Mouse (Mus musculus) erythroid progenitor cell, adult 5-6 weeks (primary cell): ENCODE results near the gene Chchd1. TPM values are rescaled to one million over a fixed set of nuclear protein-coding genes. Genes with fewer than 3 reads are reported as not detected.

ENCODE experiments used
- ATAC-seq: replicated peaks from 2 replicates; pipeline ENCODE4 v1.8.0; 2016; ENCODE audit warnings: moderate number of reproducible peaks, mild to moderate bottlenecking, moderate TSS enrichment, inconsistent platforms; ENCODE audit not compliant: poor library complexity, low FRiP score, severe bottlenecking
- total RNA-seq, 2 experiments: library from RNA; stranded (forward) in 1 of 2; stranded (reverse) in 1 of 2; fragments of 150-400 nt in 1 of 2; fragments of 186-747, 209-891 nt in 1 of 2; gene quantifications; 2 replicates each; pipeline versions ENCODE4 v1.2.3 to v1.2.4; 2015 to 2017; ENCODE audit warnings: low replicate concordance in 2 of 2

Gene Chchd1
- total RNA-seq, 2 experiments from 2014 or later = 14.1 to 64.1 TPM

GRCm38 (mm10) chr14:20753792-20754191 lies 51.0 kb downstream of the Chchd1 start:
- ATAC-seq = no peak

Other genes starting within 250 kb of the Chchd1 start
- 59.9 and 88.3 TPM in 2 replicates for gene Anxa7, start 222.9 kb upstream of the Chchd1 start, total RNA-seq (2015; ENCODE audit: low replicate concordance)
- 60.6 and 79.3 TPM in 2 replicates for gene Anxa7, start 222.9 kb upstream of the Chchd1 start, total RNA-seq (2017; ENCODE audit: low replicate concordance)
- 8.0 and 20.2 TPM in 2 replicates for gene Mss51, start 206.1 kb upstream of the Chchd1 start, total RNA-seq (2015; ENCODE audit: low replicate concordance)
- 5.6 and 15.4 TPM in 2 replicates for gene Mss51, start 206.1 kb upstream of the Chchd1 start, total RNA-seq (2017; ENCODE audit: low replicate concordance)
- gene Ppp3cb, start 156.4 kb upstream of the Chchd1 start, total RNA-seq (2015; ENCODE audit: low replicate concordance) = 246 and 256 TPM in 2 replicates
- gene Ppp3cb, start 156.4 kb upstream of the Chchd1 start, total RNA-seq (2017; ENCODE audit: low replicate concordance) = 136 and 181 TPM in 2 replicates
- gene Usp54, start 61.9 kb upstream of the Chchd1 start, total RNA-seq (2015; ENCODE audit: low replicate concordance) = 4.0 and 8.4 TPM in 2 replicates
- gene Usp54, start 61.9 kb upstream of the Chchd1 start, total RNA-seq (2017; ENCODE audit: low replicate concordance) = 4.7 and 5.5 TPM in 2 replicates
- not detected in 2 replicates for gene Myoz1, start 46.5 kb upstream of the Chchd1 start, total RNA-seq (2015; ENCODE audit: low replicate concordance)
- gene Myoz1, start 46.5 kb upstream of the Chchd1 start, total RNA-seq (2017; ENCODE audit: low replicate concordance) = not detected in 2 replicates
- gene Synpo2l, start 34.7 kb upstream of the Chchd1 start, total RNA-seq (2015; ENCODE audit: low replicate concordance) = not detected in 2 replicates
- gene Synpo2l, start 34.7 kb upstream of the Chchd1 start, total RNA-seq (2017; ENCODE audit: low replicate concordance) = not detected in 2 replicates
- 53.3 and 56.2 TPM in 2 replicates for gene Sec24c, start 28.7 kb upstream of the Chchd1 start, total RNA-seq (2015; ENCODE audit: low replicate concordance)
- gene Sec24c, start 28.7 kb upstream of the Chchd1 start, total RNA-seq (2017; ENCODE audit: low replicate concordance) = 34.0 and 80.6 TPM in 2 replicates
- gene Fut11, start 8.0 kb upstream of the Chchd1 start, total RNA-seq (2015; ENCODE audit: low replicate concordance) = 5.9 and 10.1 TPM in 2 replicates
- gene Fut11, start 8.0 kb upstream of the Chchd1 start, total RNA-seq (2017; ENCODE audit: low replicate concordance) = 6.0 and 10.7 TPM in 2 replicates
- gene Zswim8, start 4.5 kb downstream of the Chchd1 start, total RNA-seq (2015; ENCODE audit: low replicate concordance) = 59.5 and 62.5 TPM in 2 replicates
- 29.8 and 30.5 TPM in 2 replicates for gene Zswim8, start 4.5 kb downstream of the Chchd1 start, total RNA-seq (2017; ENCODE audit: low replicate concordance)
- gene Ndst2, start 31.6 kb downstream of the Chchd1 start, total RNA-seq (2015; ENCODE audit: low replicate concordance) = 81.8 and 146 TPM in 2 replicates
- 27.3 and 33.1 TPM in 2 replicates for gene Ndst2, start 31.6 kb downstream of the Chchd1 start, total RNA-seq (2017; ENCODE audit: low replicate concordance)
- gene Camk2g, start 91.1 kb downstream of the Chchd1 start, total RNA-seq (2015; ENCODE audit: low replicate concordance) = 6.7 and 7.2 TPM in 2 replicates
- gene Camk2g, start 91.1 kb downstream of the Chchd1 start, total RNA-seq (2017; ENCODE audit: low replicate concordance) = 3.6 and 6.9 TPM in 2 replicates
- gene Plau, start 133.7 kb downstream of the Chchd1 start, total RNA-seq (2015; ENCODE audit: low replicate concordance) = 2.5 TPM in 1 of 2 replicates, not detected in the other
- 1.6 and 2.1 TPM in 2 replicates for gene Plau, start 133.7 kb downstream of the Chchd1 start, total RNA-seq (2017; ENCODE audit: low replicate concordance)
- gene Vcl, start 226.4 kb downstream of the Chchd1 start, total RNA-seq (2015; ENCODE audit: low replicate concordance) = 37.5 and 45.3 TPM in 2 replicates
- gene Vcl, start 226.4 kb downstream of the Chchd1 start, total RNA-seq (2017; ENCODE audit: low replicate concordance) = 32.4 and 38.9 TPM in 2 replicates